ENCODE assay signal across 12 mouse cellular contexts in genomic region chr4:102256170-102256960, GRCm38 (mm10).
DNase-seq lines count a peak whose midpoint lies in the region; ATAC-seq and TF ChIP-seq lines count a peak whose summit lies in the region.
"Had no signal": no experiment of that assay in that cellular context is flagged by ENCODE, and none has a peak within 500 bp of the region (broad histone marks: within the 10 kb centered on the region; RNA-seq: fewer than 3 reads in every experiment).

No protein-coding gene starts in this region.

- H3K27ac ChIP-seq in heart, adult 2 months = peak overlapping the region; percentile 73
- no peak overlapping the region for H3K27ac ChIP-seq in lung, embryonic 16.5 days (ENCODE audit: low read length)
- H3K27ac ChIP-seq: limb, embryonic 15.5 days had no signal

- ATAC-seq in lung, embryonic 16.5 days (ENCODE audit: low read depth) = no peak
- ATAC-seq in inflammation-experienced regulatory T-cells, adult 6 months = peak; percentile 48

- intact Hi-C loops in heart, adult 2 months (cut with DNase I) = no loop called here
- intact Hi-C loops in heart, postnatal 36 days (cut with DNase I) = loop anchor here (10.0 kb wide), 1 partner anchor 188 kb away; no protein-coding TSS in a partner anchor

- no peaks in the 10 kb centered on the region for H3K79me2 ChIP-seq in heart, adult 2 months (replicated peaks; ENCODE audit: control insufficient read depth, insufficient read depth, low read length)

- H3K4me2 ChIP-seq in lung, embryonic 16.5 days (ENCODE audit: low read depth, low read length) = peak overlapping the region; percentile 31

- peak overlapping the region; percentile 48 for H3K4me3 ChIP-seq in heart, adult 2 months
- H3K4me3 ChIP-seq in lung, embryonic 16.5 days (ENCODE audit: low read length) = 0 out of 2 replicates have a peak overlapping the region, but pooled peaks have one; percentile 12

- TF ChIP-seq EP300 in heart, adult 2 months (IDR thresholded peaks at IDR 0.05; ENCODE audit: insufficient read depth, low read depth, low read length) = no peak

- TF ChIP-seq POLR2A in heart, adult 2 months (IDR thresholded peaks at IDR 0.05; ENCODE audit: insufficient read depth, low read depth, low read length) = no peak

- DNase-seq in heart, adult 2 months = no peak
- DNase-seq in heart, postnatal 36 days = no peak
- DNase-seq in lung, postnatal 36 days = no peak
- DNase-seq in kidney, postnatal 10 days = no peak
- DNase-seq in kidney, adult 9 months = no peak
- DNase-seq in right cerebral cortex, adult 18-20 months = no peak
- DNase-seq: adrenal gland, postnatal 14 days; cerebellum, adult 9-11 months; layer of hippocampus, adult 9-11 months had no signal

- no peak for TF ChIP-seq CTCF in heart, adult 2 months (IDR thresholded peaks at IDR 0.05)

- H3K9me3 ChIP-seq in lung, embryonic 16.5 days (ENCODE audit: control insufficient read depth, low read length) = no peaks in the 10 kb centered on the region
- H3K9me3 ChIP-seq: limb, embryonic 15.5 days had no signal

- H3K36me3 ChIP-seq in heart, adult 2 months (ENCODE audit: control insufficient read depth, insufficient read depth, low read length) = no peaks in the 10 kb centered on the region
- no peaks in the 10 kb centered on the region for H3K36me3 ChIP-seq in lung, embryonic 16.5 days (ENCODE audit: control insufficient read depth, insufficient read depth, low read length)
- H3K36me3 ChIP-seq: limb, embryonic 15.5 days had no signal

- H3K9ac ChIP-seq in heart, adult 2 months (ENCODE audit: low read depth, low read length) = no peak overlapping the region; the same call in 1 of the 2 replicates
- no peak overlapping the region for H3K9ac ChIP-seq in lung, embryonic 16.5 days (ENCODE audit: low read length)
- H3K9ac ChIP-seq: limb, embryonic 15.5 days had no signal

- WGBS in heart, adult 2 months = 57% methylated on average over 6 of the region's 6 CpGs
- WGBS in lung, embryonic 16.5 days = 62% methylated on average over 6 of the region's 6 CpGs

- no peaks in the 10 kb centered on the region for H3K27me3 ChIP-seq in heart, adult 2 months (ENCODE audit: control insufficient read depth, insufficient read depth, low read length)
- no peaks in the 10 kb centered on the region for H3K27me3 ChIP-seq in lung, embryonic 16.5 days (ENCODE audit: control insufficient read depth, insufficient read depth, low read depth, low read length)
- H3K27me3 ChIP-seq: limb, embryonic 15.5 days had no signal

- peaks cover 1% of the 10 kb centered on the region; the same call in 1 of the 2 replicates for H3K4me1 ChIP-seq in heart, adult 2 months (ENCODE audit: control insufficient read depth, insufficient read depth, low read length)
- H3K4me1 ChIP-seq in lung, embryonic 16.5 days (replicated peaks; ENCODE audit: control insufficient read depth, insufficient read depth, low read length) = peaks cover 18% of the 10 kb centered on the region
